Mouse (Mus musculus) MEL (cell line): ENCODE data around the gene Suox. TPM values are rescaled to one million over a fixed set of nuclear protein-coding genes. Genes with fewer than 3 reads are reported as not detected.

Experiments
- DNase-seq: peaks from one replicate; pipeline ENCODE4 v3.0.0; 2011; ENCODE audit warnings: low read depth, low spot score
- H3K27ac ChIP-seq: 2 replicates; pipeline ENCODE4 v1.5.1; 2012; ENCODE audit warnings: low read depth, mild to moderate bottlenecking, control low read depth, low read length, moderate library complexity; ENCODE audit not compliant: control insufficient read depth
- H3K27me3 ChIP-seq, 2 experiments: fragments of 150-350 bp in 1 of 2; sonication (generic) in 1 of 2; 2 replicates each; pipeline ENCODE4 v1.6.1; 2012; ENCODE audit warnings: low read length in 2 of 2, mild to moderate bottlenecking in 2 of 2, improper control_type of control experiment in 1 of 2, moderate library complexity in 1 of 2; ENCODE audit not compliant: insufficient read depth in 2 of 2, control insufficient read depth in 1 of 2
- H3K36me3 ChIP-seq, 2 experiments: 2 replicates each; pipeline ENCODE4 v1.6.1; 2012 to 2014; ENCODE audit warnings: low read length in 2 of 2, improper control_type of control experiment in 1 of 2, inconsistent platforms in 1 of 2, mild to moderate bottlenecking in 1 of 2; ENCODE audit not compliant: insufficient read depth in 2 of 2, control insufficient read depth in 1 of 2
- H3K4me1 ChIP-seq, 2 experiments: fragments of 150-350 bp in 1 of 2; sonication (generic) in 1 of 2; 2 replicates each; pipeline ENCODE4 v1.6.1; 2012; ENCODE audit warnings: low read length in 2 of 2, improper control_type of control experiment in 1 of 2, mild to moderate bottlenecking in 1 of 2; ENCODE audit not compliant: insufficient read depth in 2 of 2, control insufficient read depth in 1 of 2
- H3K4me3 ChIP-seq, 2 experiments: fragments of 150-350 bp in 1 of 2; sonication (generic) in 1 of 2; 2 replicates each; pipeline ENCODE4 v1.5.1; 2012; ENCODE audit warnings: low read depth in 2 of 2, low read length in 2 of 2, mild to moderate bottlenecking in 2 of 2, moderate library complexity in 2 of 2, control low read depth in 1 of 2, improper control_type of control experiment in 1 of 2; ENCODE audit not compliant: control insufficient read depth in 1 of 2, insufficient read depth in 1 of 2
- H3K79me2 ChIP-seq: 2 replicates; pipeline ENCODE4 v1.6.1; 2012; ENCODE audit warnings: mild to moderate bottlenecking, low read length, moderate library complexity; ENCODE audit not compliant: control insufficient read depth, poor library complexity, insufficient read depth
- H3K9ac ChIP-seq: 2 replicates; pipeline ENCODE4 v1.6.1; 2012; ENCODE audit warnings: low read depth, mild to moderate bottlenecking, control low read depth, low read length, moderate library complexity; ENCODE audit not compliant: control insufficient read depth, poor library complexity, severe bottlenecking
- H3K9me3 ChIP-seq: fragments of 150-350 bp; sonication (generic); replicated peaks from 2 replicates; pipeline ENCODE4 v1.6.1; 2012; ENCODE audit warnings: mild to moderate bottlenecking, low read length, improper control_type of control experiment, moderate library complexity; ENCODE audit not compliant: insufficient read depth
- E2F4 ChIP-seq: IDR thresholded peaks from 2 replicates; pipeline ENCODE4 v1.6.1; 2011; ENCODE audit warnings: low read depth, low read length, improper control_type of control experiment, borderline replicate concordance
- ELF1 ChIP-seq: IDR thresholded peaks from 2 replicates; pipeline ENCODE4 v1.6.1; 2014; ENCODE audit warnings: low read depth, mild to moderate bottlenecking, inconsistent platforms, low read length, improper control_type of control experiment, moderate library complexity
- EP300 ChIP-seq, 2 experiments: IDR thresholded peaks; 2 replicates each; pipeline ENCODE4 v1.6.1; 2011; ENCODE audit warnings: improper control_type of control experiment in 2 of 2, low read length in 2 of 2, low read depth in 1 of 2, mild to moderate bottlenecking in 1 of 2
- ETS1 ChIP-seq: IDR thresholded peaks from 2 replicates; pipeline ENCODE4 v1.6.1; 2012; ENCODE audit warnings: low read depth, mild to moderate bottlenecking, inconsistent platforms, low read length, improper control_type of control experiment, moderate library complexity
- GABPA ChIP-seq: IDR thresholded peaks from 2 replicates; pipeline ENCODE4 v1.6.1; 2012; ENCODE audit warnings: low read depth, mild to moderate bottlenecking, inconsistent platforms, low read length, improper control_type of control experiment, moderate library complexity
- GATA1 ChIP-seq: IDR thresholded peaks from 2 replicates; pipeline ENCODE4 v1.6.1; 2011; ENCODE audit warnings: low read depth, low read length, improper control_type of control experiment
- JUND ChIP-seq: IDR thresholded peaks from 2 replicates; pipeline ENCODE4 v1.6.1; 2011; ENCODE audit warnings: low read depth, mild to moderate bottlenecking, improper control_type of control experiment, low read length
- KAT2A ChIP-seq: conservative IDR thresholded peaks from 2 replicates; pipeline ENCODE4 v1.6.1; 2012; ENCODE audit warnings: low read depth, low read length, improper control_type of control experiment, inconsistent platforms
- MAFK ChIP-seq: IDR thresholded peaks from 2 replicates; pipeline ENCODE4 v1.6.1; 2011; ENCODE audit warnings: low read depth, mild to moderate bottlenecking, low read length, improper control_type of control experiment, borderline replicate concordance
- MAX ChIP-seq: IDR thresholded peaks from 2 replicates; pipeline ENCODE4 v1.6.1; 2011; ENCODE audit warnings: low read length, improper control_type of control experiment
- MAZ ChIP-seq: IDR thresholded peaks from 2 replicates; pipeline ENCODE4 v1.6.1; 2012; ENCODE audit warnings: low read depth, mild to moderate bottlenecking, inconsistent platforms, low read length, improper control_type of control experiment
- MEF2A ChIP-seq: IDR thresholded peaks from 2 replicates; pipeline ENCODE4 v1.6.1; 2014; ENCODE audit warnings: low read depth, mild to moderate bottlenecking, inconsistent platforms, low read length, improper control_type of control experiment; ENCODE audit not compliant: poor library complexity, insufficient replicate concordance, severe bottlenecking; ENCODE audit errors: extremely low read depth
- MXI1 ChIP-seq: IDR thresholded peaks from 2 replicates; pipeline ENCODE4 v1.6.1; 2011; ENCODE audit warnings: mild to moderate bottlenecking, low read depth, low read length, improper control_type of control experiment
- MYB ChIP-seq: IDR thresholded peaks from 2 replicates; pipeline ENCODE4 v1.6.1; 2011; ENCODE audit warnings: mild to moderate bottlenecking, low read depth, low read length, improper control_type of control experiment
- MYC ChIP-seq: IDR thresholded peaks from 2 replicates; pipeline ENCODE4 v1.6.1; 2011; ENCODE audit warnings: low read depth, mild to moderate bottlenecking, low read length, improper control_type of control experiment, moderate library complexity
- POLR2A ChIP-seq, 2 experiments: IDR thresholded peaks; 2 replicates each; pipeline ENCODE4 v1.6.1; 2011 to 2012; ENCODE audit warnings: low read length in 2 of 2, mild to moderate bottlenecking in 2 of 2, control low read depth in 1 of 2, improper control_type of control experiment in 1 of 2, low read depth in 1 of 2, moderate library complexity in 1 of 2; ENCODE audit not compliant: control insufficient read depth in 1 of 2, insufficient read depth in 1 of 2, poor library complexity in 1 of 2
- POLR2AphosphoS2 ChIP-seq: IDR thresholded peaks from 2 replicates; pipeline ENCODE4 v1.6.1; 2011; ENCODE audit warnings: low read length, improper control_type of control experiment
- POLR2AphosphoS5 ChIP-seq: IDR thresholded peaks from 2 replicates; pipeline ENCODE4 v1.6.1; 2012; ENCODE audit warnings: low read depth, borderline replicate concordance, mild to moderate bottlenecking, inconsistent platforms, low read length, moderate library complexity, mixed read lengths
- RAD21 ChIP-seq: IDR thresholded peaks from 2 replicates; pipeline ENCODE4 v1.6.1; 2011; ENCODE audit warnings: mild to moderate bottlenecking, low read depth, low read length, improper control_type of control experiment
- RCOR1 ChIP-seq: IDR thresholded peaks from 2 replicates; pipeline ENCODE4 v1.6.1; 2012; ENCODE audit warnings: low read depth, mild to moderate bottlenecking, inconsistent platforms, low read length, improper control_type of control experiment
- SIN3A ChIP-seq: IDR thresholded peaks from 2 replicates; pipeline ENCODE4 v1.6.1; 2012; ENCODE audit warnings: low read length, improper control_type of control experiment, inconsistent platforms
- SMC3 ChIP-seq: IDR thresholded peaks from 2 replicates; pipeline ENCODE4 v1.6.1; 2011; ENCODE audit warnings: low read depth, low read length, improper control_type of control experiment
- TAL1 ChIP-seq: IDR thresholded peaks from 2 replicates; pipeline ENCODE4 v1.6.1; 2012; ENCODE audit warnings: mild to moderate bottlenecking, inconsistent platforms, low read length, moderate library complexity, mixed read lengths
- TBP ChIP-seq: IDR thresholded peaks from 2 replicates; pipeline ENCODE4 v1.8.0; 2011; ENCODE audit warnings: low read depth, low read length, improper control_type of control experiment
- TCF12 ChIP-seq: IDR thresholded peaks from 2 replicates; pipeline ENCODE4 v1.6.1; 2014; ENCODE audit warnings: low read depth, mild to moderate bottlenecking, inconsistent platforms, low read length, improper control_type of control experiment, moderate library complexity
- USF1 ChIP-seq: IDR thresholded peaks from 2 replicates; pipeline ENCODE4 v1.6.1; 2014; ENCODE audit warnings: low read depth, mild to moderate bottlenecking, inconsistent platforms, low read length, improper control_type of control experiment, moderate library complexity
- USF2 ChIP-seq, 2 experiments: IDR thresholded peaks; 2 replicates each; pipeline ENCODE4 v1.6.1; 2011 to 2012; ENCODE audit warnings: improper control_type of control experiment in 2 of 2, low read length in 2 of 2, borderline replicate concordance in 1 of 2, inconsistent platforms in 1 of 2, low read depth in 1 of 2, mild to moderate bottlenecking in 1 of 2; ENCODE audit not compliant: insufficient read depth in 1 of 2
- ZC3H11A ChIP-seq: IDR thresholded peaks from 2 replicates; pipeline ENCODE4 v1.6.1; 2012; ENCODE audit warnings: low read depth, mild to moderate bottlenecking, inconsistent platforms, low read length, improper control_type of control experiment
- ZKSCAN1 ChIP-seq: IDR thresholded peaks from 2 replicates; pipeline ENCODE4 v1.6.1; 2012; ENCODE audit warnings: low read depth, mild to moderate bottlenecking, inconsistent platforms, low read length, improper control_type of control experiment, moderate library complexity
- ZMIZ1 ChIP-seq: IDR thresholded peaks from 2 replicates; pipeline ENCODE4 v1.6.1; 2012; ENCODE audit warnings: low read depth, mild to moderate bottlenecking, inconsistent platforms, low read length, improper control_type of control experiment, moderate library complexity
- polyA plus RNA-seq, 2 experiments: library from polyadenylated mRNA; stranded (reverse) in 1 of 2; unstranded in 1 of 2; fragments of >175 nt in 1 of 2; fragments of >200 nt in 1 of 2; gene quantifications; 2 replicates each; pipeline versions ENCODE4 v1.2.1 to v1.2.4; 2012; ENCODE audit warnings: low replicate concordance in 2 of 2, low read depth in 1 of 2; ENCODE audit not compliant: insufficient read length in 2 of 2, insufficient read depth in 1 of 2, missing spikeins in 1 of 2
- total RNA-seq: library from RNA; depleted of rRNA; stranded (reverse); fragments of 300-350 nt; gene quantifications from 2 replicates; pipeline ENCODE4 v1.2.3, GENCODE M21; 2012

Suox gene
- total and polyA plus RNA-seq, 3 experiments, result 4.7 to 7.2 TPM; not detected in 1

GRCm38 (mm10) chr10:128665806-128666205, 8.1 kb downstream of the Suox start:
- Histone ChIP-seq H3K4me1 (peaks cover 13 to 20% of the 10 kb centered on the region in 2 experiments), H3K27me3 (no peaks in the 10 kb centered on the region), H3K27ac (no peak overlapping the region), H3K9me3 (no peaks in the 10 kb centered on the region), H3K9ac (no peak overlapping the region), H3K4me3 (no peak overlapping the region), H3K36me3 (peaks cover 0 to 31% of the 10 kb centered on the region in 2 experiments; a peak in 2 of 4 replicates), H3K79me2 (no peaks in the 10 kb centered on the region)
- TF ChIP-seq ZC3H11A (no peak), MXI1 (no peak), ELF1 (no peak), GABPA (no peak), USF1 (no peak), RAD21 (no peak), MYC (no peak), USF2 (IDR thresholded peaks at IDR 0.05; ENCODE audit: borderline replicate concordance in 1 of 2, insufficient read depth in 1 of 2, low read depth in 1 of 2, low read length in 2 of 2) (no peak), MYB (no peak), TBP (no peak), TCF12 (no peak), ZKSCAN1 (no peak), GATA1 (no peak), MAZ (no peak), MAFK (no peak), POLR2A (IDR thresholded peaks at IDR 0.05; ENCODE audit: control insufficient read depth in 1 of 2, insufficient read depth in 1 of 2, low read depth in 1 of 2, low read length in 2 of 2, poor library complexity in 1 of 2) (no peak), POLR2AphosphoS5 (no peak), MEF2A (no peak), POLR2AphosphoS2 (no peak)
- no peak for DNase-seq

GRCm38 (mm10) chr10:128665307-128665706, 8.6 kb downstream of the Suox start:
- Histone ChIP-seq H3K27ac (no peak overlapping the region), H3K36me3 (peaks cover 0 to 31% of the 10 kb centered on the region in 2 experiments; a peak in 2 of 4 replicates), H3K9me3 (no peaks in the 10 kb centered on the region), H3K4me1 (peaks cover 13 to 20% of the 10 kb centered on the region in 2 experiments), H3K4me3 (no peak overlapping the region), H3K79me2 (no peaks in the 10 kb centered on the region), H3K9ac (no peak overlapping the region), H3K27me3 (no peaks in the 10 kb centered on the region)
- TF ChIP-seq MAZ (peak; percentile 43; the same call in 1 of the 2 replicates), TCF12 (peak; percentile 54; the same call in 1 of the 2 replicates), E2F4 (no peak), SMC3 (no peak), MYC (no peak), GATA1 (peak; percentile 67), TBP (no peak), RCOR1 (0 out of 2 replicates have a peak, but pooled peaks have one; percentile 16), MAX (no peak), USF1 (no peak), ETS1 (0 out of 2 replicates have a peak, but pooled peaks have one; percentile 29), TAL1 (no peak), KAT2A (no peak), MXI1 (no peak), EP300 (IDR thresholded peaks at IDR 0.05; ENCODE audit: low read depth in 1 of 2, low read length in 2 of 2) (peak; percentile 44 to 53; a peak in 2 of 4 replicates), JUND (no peak), ZMIZ1 (no peak), MEF2A (peak; percentile 39; the same call in 1 of the 2 replicates), ZC3H11A (no peak), SIN3A (no peak), MAFK (no peak)
- peak; percentile 40 for DNase-seq
